Mouse (Mus musculus): ENCODE results near the gene Dgkk. TPM values are rescaled to one million over a fixed set of nuclear protein-coding genes. Genes with fewer than 3 reads are reported as not detected.
"Not testable (repeated sequence)": the region's sequence is repeated elsewhere in the genome, so short reads cannot be mapped to it uniquely, and the experiment has no call there.

Gene Dgkk
- polyA plus RNA-seq (2014; fragmentation: Nextera tagmentation; extraction: Ambion mirVana) = 1.5 and 1.7 TPM in 2 replicates

GRCm38 (mm10) chrX:6779006-6779405, at the start of gene Dgkk:
Gene Dgkk (plus strand): TSS chrX:6779306.
- H3K27me3 ChIP-seq (ENCODE audit: insufficient read depth, low read length); H3K27ac ChIP-seq (ENCODE audit: low read depth); H3K9ac ChIP-seq; H3K4me1 ChIP-seq (ENCODE audit: insufficient read depth); DNase-seq; ATAC-seq (ENCODE audit: insufficient read depth); H3K9me3 ChIP-seq (ENCODE audit: low read depth, low read length); H3K36me3 ChIP-seq (ENCODE audit: insufficient read depth): not testable (repeated sequence)
- Histone ChIP-seq H3K4me2 (peak within 1 kb of the TSS; percentile 57), H3K4me3 (ENCODE audit: low read depth, low read length) (peak within 1 kb of the TSS; percentile 32)
- 18% methylated on average over 18 of the region's 30 CpGs for WGBS

- Histone ChIP-seq H3K9ac (no peak overlapping the region), H3K4me2 (no peak overlapping the region), H3K9me3 (ENCODE audit: low read depth, low read length) (no peaks in the 10 kb centered on the region), H3K27ac (ENCODE audit: low read depth) (no peak overlapping the region), H3K27me3 (ENCODE audit: insufficient read depth, low read length) (no peaks in the 10 kb centered on the region), H3K36me3 (ENCODE audit: insufficient read depth) (no peaks in the 10 kb centered on the region), H3K4me1 (ENCODE audit: insufficient read depth) (no peaks in the 10 kb centered on the region), H3K4me3 (ENCODE audit: low read depth, low read length) (no peak overlapping the region)
- TF ChIP-seq CTCF (IDR thresholded peaks at IDR 0.05; ENCODE audit: low read depth) = no peak
- 65% methylated on average over 3 of the region's 3 CpGs for WGBS
- ATAC-seq (ENCODE audit: insufficient read depth) (no peak), DNase-seq (no peak)
Observed at GRCm38 (mm10) chrX:6733998-6734397, 45.1 kb upstream of the Dgkk start.

- ATAC-seq (ENCODE audit: insufficient read depth) = no peak
- DNase-seq = no peak
- Histone ChIP-seq H3K9ac (no peak overlapping the region), H3K4me3 (ENCODE audit: low read depth, low read length) (no peak overlapping the region), H3K27me3 (ENCODE audit: insufficient read depth, low read length) (no peaks in the 10 kb centered on the region), H3K4me1 (ENCODE audit: insufficient read depth) (no peaks in the 10 kb centered on the region), H3K4me2 (no peak overlapping the region), H3K27ac (ENCODE audit: low read depth) (no peak overlapping the region), H3K36me3 (ENCODE audit: insufficient read depth) (no peaks in the 10 kb centered on the region), H3K9me3 (ENCODE audit: low read depth, low read length) (no peaks in the 10 kb centered on the region)
- no peak for TF ChIP-seq CTCF (IDR thresholded peaks at IDR 0.05; ENCODE audit: low read depth)
- 50% methylated on average over 1 of the region's 1 CpGs for WGBS
Observed at GRCm38 (mm10) chrX:6750714-6751113, 28.4 kb upstream of the Dgkk start.

- DNase-seq (no peak), ATAC-seq (ENCODE audit: insufficient read depth) (no peak)
- Histone ChIP-seq H3K9ac (no peak overlapping the region), H3K4me3 (ENCODE audit: low read depth, low read length) (no peak overlapping the region), H3K27ac (ENCODE audit: low read depth) (no peak overlapping the region), H3K9me3 (ENCODE audit: low read depth, low read length) (no peaks in the 10 kb centered on the region), H3K27me3 (ENCODE audit: insufficient read depth, low read length) (no peaks in the 10 kb centered on the region), H3K36me3 (ENCODE audit: insufficient read depth) (no peaks in the 10 kb centered on the region), H3K4me2 (no peak overlapping the region), H3K4me1 (ENCODE audit: insufficient read depth) (no peaks in the 10 kb centered on the region)
- TF ChIP-seq CTCF (IDR thresholded peaks at IDR 0.05; ENCODE audit: low read depth) = no peak
- 34% methylated on average over 6 of the region's 6 CpGs for WGBS
Observed at GRCm38 (mm10) chrX:6751549-6752047, 27.5 kb upstream of the Dgkk start.

- ATAC-seq (ENCODE audit: insufficient read depth) = no peak; the same call in 1 of the 2 replicates
- no peak for TF ChIP-seq CTCF (IDR thresholded peaks at IDR 0.05; ENCODE audit: low read depth)
- Histone ChIP-seq H3K27me3 (ENCODE audit: insufficient read depth, low read length) (peaks cover 9% of the 10 kb centered on the region; the same call in 1 of the 2 replicates), H3K4me2 (peak overlapping the region; percentile 57), H3K9me3 (ENCODE audit: low read depth, low read length) (no peaks in the 10 kb centered on the region), H3K9ac (no peak overlapping the region), H3K27ac (ENCODE audit: low read depth) (no peak overlapping the region), H3K4me1 (ENCODE audit: insufficient read depth) (no peaks in the 10 kb centered on the region), H3K4me3 (ENCODE audit: low read depth, low read length) (peak overlapping the region; percentile 32; the same call in 1 of the 2 replicates), H3K36me3 (ENCODE audit: insufficient read depth) (no peaks in the 10 kb centered on the region)
- peak; percentile 4 for DNase-seq
- WGBS = 21% methylated on average over 12 of the region's 13 CpGs
Observed at GRCm38 (mm10) chrX:6777489-6778249, 1.4 kb upstream of the Dgkk start.

- DNase-seq (peak; percentile 76), ATAC-seq (ENCODE audit: insufficient read depth) (peak; percentile 93)
- Histone ChIP-seq H3K4me1 (ENCODE audit: insufficient read depth) (no peaks in the 10 kb centered on the region), H3K4me3 (ENCODE audit: low read depth, low read length) (peak overlapping the region; percentile 32), H3K9ac (no peak overlapping the region), H3K4me2 (peak overlapping the region; percentile 57), H3K27me3 (ENCODE audit: insufficient read depth, low read length) (peaks cover 9% of the 10 kb centered on the region; the same call in 1 of the 2 replicates), H3K36me3 (ENCODE audit: insufficient read depth) (no peaks in the 10 kb centered on the region), H3K9me3 (ENCODE audit: low read depth, low read length) (no peaks in the 10 kb centered on the region), H3K27ac (ENCODE audit: low read depth) (no peak overlapping the region)
- TF ChIP-seq CTCF (IDR thresholded peaks at IDR 0.05; ENCODE audit: low read depth) = no peak
- WGBS = 16% methylated on average over 23 of the region's 24 CpGs
Observed at GRCm38 (mm10) chrX:6778250-6778637, 862 bp upstream of the Dgkk start.

- Histone ChIP-seq H3K27me3 (ENCODE audit: insufficient read depth, low read length) (peaks cover 9% of the 10 kb centered on the region; the same call in 1 of the 2 replicates), H3K27ac (ENCODE audit: low read depth) (no peak overlapping the region), H3K9me3 (ENCODE audit: low read depth, low read length) (no peaks in the 10 kb centered on the region), H3K36me3 (ENCODE audit: insufficient read depth) (no peaks in the 10 kb centered on the region), H3K4me3 (ENCODE audit: low read depth, low read length) (peak overlapping the region; percentile 22; the same call in 1 of the 2 replicates), H3K4me1 (ENCODE audit: insufficient read depth) (no peaks in the 10 kb centered on the region), H3K4me2 (peak overlapping the region; percentile 55), H3K9ac (no peak overlapping the region)
- 17% methylated on average over 16 of the region's 16 CpGs for WGBS
- ATAC-seq (ENCODE audit: insufficient read depth) (peak; percentile 44; the same call in 1 of the 2 replicates), DNase-seq (no peak)
- no peak for TF ChIP-seq CTCF (IDR thresholded peaks at IDR 0.05; ENCODE audit: low read depth)
Observed at GRCm38 (mm10) chrX:6779969-6780539, 948 bp downstream of the Dgkk start.
